Mouse (Mus musculus) left cerebral cortex, postnatal 25 days (tissue): ENCODE data around the gene Sdsl. TPM values are rescaled to one million over a fixed set of nuclear protein-coding genes. Genes with fewer than 3 reads are reported as not detected.

Experiments
- total RNA-seq, 2 experiments: library from RNA; stranded (reverse); gene quantifications; 2 replicates each; pipeline ENCODE4 v1.2.3; 2021

Sdsl gene
- total RNA-seq, 2 experiments from 2014 or later: 4.6 to 6.4 TPM

Other genes with a start within 250 kb of the Sdsl start
- gene Lhx5, start 41.1 kb downstream of the Sdsl start, total RNA-seq: under 1 TPM; 0.21 to 0.25 TPM
- gene Sds, start 3.7 kb upstream of the Sdsl start, total RNA-seq: under 1 TPM in 1 of 2 experiments, not detected in 1; 0.27 TPM
- 10 to 100 TPM; 56.9 to 58.9 TPM for gene Plbd2, start 30.8 kb upstream of the Sdsl start, total RNA-seq
- 1 to 10 TPM; 5.9 to 6.0 TPM for gene Slc8b1, start 38.4 kb upstream of the Sdsl start, total RNA-seq
- gene Tpcn1, start 115.9 kb upstream of the Sdsl start, total RNA-seq: 10 to 100 TPM; 33.9 to 39.4 TPM
- under 1 TPM; 0.32 to 0.48 TPM for gene Iqcd, start 116.2 kb upstream of the Sdsl start, total RNA-seq
- 10 to 100 TPM; 31.4 to 32.6 TPM for gene Rita1, start 139.8 kb upstream of the Sdsl start, total RNA-seq
- gene Ddx54, start 139.9 kb upstream of the Sdsl start, total RNA-seq: 10 to 100 TPM; 38.7 to 39.6 TPM
- not detected for gene Cfap73, start 161.4 kb upstream of the Sdsl start, total RNA-seq
- gene Rasal1, start 176.0 kb upstream of the Sdsl start, total RNA-seq: 10 to 100 TPM; 81.0 to 82.3 TPM
- 10 to 100 TPM; 68.9 to 71.2 TPM for gene Dtx1, start 239.1 kb upstream of the Sdsl start, total RNA-seq